Mouse (Mus musculus) cerebellum, postnatal 14 days (tissue): ENCODE measurements at regions not wholly inside any gene's neighbourhood (a gene's known extent, or its start where the extent isn't known, plus 50 kb on each side); places are given as distances from the start of the nearest gene placed in this dataset.

Experiments used
- DNase-seq, 2 experiments: peaks; one replicate each; pipeline ENCODE4 v3.0.0; 2021; ENCODE audit warnings: mixed read lengths in 2 of 2

DNA sequence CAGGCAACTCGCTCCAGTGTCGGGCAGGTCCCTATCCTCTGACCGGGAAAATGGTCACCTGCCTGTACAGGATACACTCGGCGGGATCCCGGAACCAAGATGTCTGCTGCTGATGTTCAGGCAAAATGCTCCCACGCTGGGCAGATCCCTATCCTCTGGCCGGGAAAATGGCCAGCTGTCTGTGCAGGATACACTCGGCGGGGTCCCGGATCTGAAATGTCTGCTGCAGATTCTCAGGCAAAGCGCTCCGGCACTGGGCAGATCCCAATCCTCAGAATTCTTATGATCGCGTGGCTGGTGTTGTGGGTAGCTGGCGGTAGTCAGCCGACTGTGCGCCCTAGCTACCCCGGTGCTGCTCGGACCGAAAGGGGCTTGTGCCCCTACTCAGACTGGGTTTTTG lies 161.4 kb downstream of the Gm12353 start:
- DNase-seq = peak; percentile 3 to 4
